Mouse (Mus musculus): ENCODE data around the gene Nrxn2.

Nrxn2 gene

DNA sequence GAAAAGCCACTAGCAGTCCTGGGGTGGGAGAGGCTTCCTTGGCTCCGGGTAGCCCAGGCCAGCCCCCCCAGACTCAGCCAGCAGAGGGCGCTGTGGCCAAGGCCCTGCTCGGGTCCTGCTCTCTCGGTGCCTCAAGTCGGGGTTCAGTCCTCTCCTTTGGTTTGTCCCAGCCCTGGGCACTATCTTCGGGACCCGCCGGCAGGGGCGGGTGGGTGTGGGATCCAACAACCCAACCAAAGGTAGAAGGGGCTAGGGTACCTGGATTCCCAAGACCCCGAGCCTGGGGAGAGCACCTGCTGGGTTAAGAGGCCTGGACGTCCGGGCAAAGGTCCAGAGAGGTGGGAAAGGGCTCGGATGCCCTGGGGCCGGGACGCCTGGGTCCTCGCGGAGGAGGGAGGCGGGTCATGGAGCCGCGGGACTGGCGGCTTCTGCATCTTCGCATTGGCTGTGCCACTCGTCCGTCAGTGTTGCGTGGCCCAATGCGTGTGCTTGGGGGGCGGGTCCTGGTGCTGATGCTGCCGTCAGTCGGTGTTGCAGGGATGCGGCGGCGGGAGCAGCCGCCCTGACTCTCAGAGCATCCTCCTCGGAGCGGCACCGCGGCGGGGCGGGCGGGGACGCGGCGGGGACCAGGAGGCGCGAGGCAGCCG, at the start of gene Nrxn2:
Gene Nrxn2, plus strand, starts transcription at position 499 of the 647 bp plus-strand sequence.
- peak; percentile 68 for DNase-seq (ENCODE audit: low spot score)

DNA sequence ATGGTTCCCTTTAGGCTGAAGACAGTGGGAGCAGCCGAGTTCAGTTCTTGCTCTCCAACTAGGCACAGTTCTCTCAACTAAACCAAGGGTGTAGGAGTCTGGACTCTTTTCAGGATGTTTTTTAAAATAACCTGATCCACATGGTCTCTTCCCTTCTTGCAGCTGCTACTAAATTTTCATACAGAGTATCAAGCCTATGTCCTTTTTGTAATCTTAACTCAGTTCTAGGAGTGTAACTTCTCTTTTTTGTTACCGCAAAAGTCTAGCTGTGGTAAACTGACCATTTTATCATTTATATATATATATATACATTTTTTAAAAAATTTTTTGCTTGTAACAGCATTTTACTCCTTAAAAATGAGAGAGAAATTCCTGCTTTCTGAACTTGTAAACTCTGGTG, 48.4 kb upstream of the Nrxn2 start:
- DNase-seq (ENCODE audit: low spot score) = no peak

DNA sequence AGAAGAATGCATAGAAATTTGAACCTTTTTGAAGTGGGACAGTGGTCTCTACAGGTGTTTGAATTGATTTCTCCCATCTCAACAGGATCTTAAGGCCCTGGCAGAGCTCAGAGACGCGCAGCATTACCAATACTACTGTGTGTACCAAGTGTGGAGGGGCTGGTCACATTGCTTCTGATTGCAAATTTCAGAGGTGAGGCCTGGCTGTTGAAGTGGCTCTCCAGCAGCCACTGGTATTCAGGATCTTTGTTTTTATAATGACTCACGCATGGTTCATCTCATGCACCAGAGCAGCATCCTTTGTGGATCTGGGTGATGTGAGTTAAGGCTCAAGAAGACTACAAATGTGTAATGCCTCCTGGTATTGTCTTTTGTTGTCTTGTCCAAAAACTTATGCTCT, 46.1 kb upstream of the Nrxn2 start:
- no peak for DNase-seq (ENCODE audit: low spot score)

DNA sequence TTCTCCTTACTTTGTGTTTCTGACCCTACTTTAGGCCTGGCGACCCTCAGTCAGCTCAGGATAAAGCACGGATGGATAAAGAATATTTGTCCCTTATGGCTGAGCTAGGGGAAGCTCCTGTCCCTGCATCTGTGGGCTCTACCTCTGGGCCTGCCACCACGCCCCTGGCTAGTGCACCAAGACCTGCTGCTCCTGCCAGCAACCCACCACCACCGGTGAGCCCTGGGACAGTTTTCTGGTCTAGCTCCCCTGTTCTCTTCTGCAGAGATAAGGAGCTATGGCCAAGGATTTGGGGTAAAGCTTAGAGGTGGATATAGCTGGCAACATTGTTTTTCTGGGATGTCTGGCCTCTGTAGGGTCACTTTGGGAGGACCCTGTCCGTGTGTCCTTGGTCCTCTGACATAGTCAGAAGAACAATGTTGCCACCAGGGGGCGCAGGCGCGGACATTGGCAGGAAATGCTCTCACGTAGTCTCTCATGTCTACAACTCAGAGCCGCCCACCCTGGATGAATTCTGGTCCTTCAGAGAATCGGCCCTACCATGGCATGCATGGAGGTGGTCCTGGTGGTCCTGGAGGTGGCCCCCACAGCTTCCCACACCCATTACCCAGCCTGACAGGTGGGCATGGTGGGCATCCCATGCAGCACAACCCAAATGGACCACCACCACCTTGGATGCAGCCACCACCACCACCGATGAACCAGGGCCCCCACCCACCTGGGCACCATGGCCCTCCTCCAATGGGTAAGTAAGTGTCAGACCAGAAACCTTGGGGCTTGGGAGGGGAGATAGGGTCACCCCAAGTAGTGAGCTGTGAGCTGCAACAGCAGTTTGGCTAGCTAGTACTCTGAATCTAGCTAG, 44.8 kb upstream of the Nrxn2 start:
- DNase-seq (ENCODE audit: low spot score) = peak; percentile 66

DNA sequence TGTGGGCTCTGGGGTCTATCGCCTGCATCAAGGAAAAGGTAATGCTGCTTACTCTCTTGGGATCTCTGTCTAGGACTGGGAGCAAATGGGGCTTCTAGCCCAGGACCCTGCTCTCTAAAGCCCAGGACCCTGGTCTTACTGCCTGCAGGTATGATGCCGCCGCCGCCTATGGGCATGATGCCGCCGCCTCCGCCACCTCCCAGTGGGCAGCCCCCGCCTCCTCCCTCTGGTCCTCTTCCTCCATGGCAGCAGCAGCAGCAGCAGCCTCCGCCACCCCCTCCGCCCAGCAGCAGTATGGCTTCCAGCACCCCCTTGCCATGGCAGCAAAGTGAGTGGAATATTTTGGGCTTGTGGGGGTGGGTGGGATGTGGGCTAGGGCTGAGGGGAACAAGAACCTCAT, 44.0 kb upstream of the Nrxn2 start:
- no peak for DNase-seq (ENCODE audit: low spot score)

DNA sequence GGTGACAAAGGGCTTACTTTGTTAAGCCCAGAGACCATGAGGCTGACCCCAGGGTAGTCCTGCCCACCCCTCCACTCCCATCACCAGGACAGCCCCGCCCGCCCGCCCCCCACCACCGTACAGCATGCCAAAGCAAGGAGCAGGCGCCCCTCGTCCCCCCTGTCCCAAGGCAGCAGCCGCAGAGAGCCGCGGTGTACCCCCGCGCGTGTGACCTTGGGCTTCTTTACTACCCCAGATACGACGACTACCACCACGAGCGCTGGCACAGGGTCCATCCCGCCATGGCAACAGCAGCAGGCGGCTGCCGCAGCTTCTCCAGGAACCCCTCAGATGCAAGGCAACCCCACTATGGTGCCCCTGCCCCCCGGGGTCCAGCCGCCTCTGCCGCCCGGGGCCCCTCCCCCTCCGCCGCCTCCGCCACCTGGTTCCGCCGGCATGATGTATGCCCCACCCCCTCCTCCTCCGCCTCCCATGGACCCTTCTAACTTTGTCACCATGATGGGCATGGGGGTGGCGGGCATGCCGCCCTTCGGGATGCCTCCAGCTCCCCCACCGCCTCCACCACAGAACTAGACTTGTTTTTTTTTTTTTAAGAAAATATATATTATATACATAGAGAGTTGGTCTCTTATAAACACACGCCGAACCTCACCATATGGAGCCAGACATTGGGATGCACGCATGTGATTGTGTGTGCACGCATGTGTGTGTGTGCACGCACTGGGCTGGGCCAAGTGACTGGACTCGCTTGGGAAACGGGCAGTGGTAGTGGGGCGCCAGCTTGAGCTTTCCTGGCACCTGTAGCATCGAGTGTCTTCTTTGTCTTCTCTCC, 42.9 kb upstream of the Nrxn2 start:
- no peak for DNase-seq (ENCODE audit: low spot score)

DNA sequence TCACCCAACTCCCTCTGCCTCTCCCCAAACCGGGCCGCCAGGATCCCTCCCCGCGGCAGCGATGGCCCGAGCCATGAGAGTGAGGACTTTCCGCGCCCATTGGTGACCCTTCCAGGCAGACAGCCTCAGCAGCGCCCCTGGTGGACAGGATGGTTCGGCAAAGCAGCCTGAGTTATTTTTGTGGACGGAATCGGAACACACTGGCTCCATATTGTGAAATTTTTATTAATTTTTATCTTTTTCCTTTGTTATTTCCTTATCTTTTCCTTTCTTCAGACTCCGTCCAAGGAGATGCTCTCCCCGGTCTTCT, 42.3 kb upstream of the Nrxn2 start:
- DNase-seq (ENCODE audit: low spot score) = no peak

DNA sequence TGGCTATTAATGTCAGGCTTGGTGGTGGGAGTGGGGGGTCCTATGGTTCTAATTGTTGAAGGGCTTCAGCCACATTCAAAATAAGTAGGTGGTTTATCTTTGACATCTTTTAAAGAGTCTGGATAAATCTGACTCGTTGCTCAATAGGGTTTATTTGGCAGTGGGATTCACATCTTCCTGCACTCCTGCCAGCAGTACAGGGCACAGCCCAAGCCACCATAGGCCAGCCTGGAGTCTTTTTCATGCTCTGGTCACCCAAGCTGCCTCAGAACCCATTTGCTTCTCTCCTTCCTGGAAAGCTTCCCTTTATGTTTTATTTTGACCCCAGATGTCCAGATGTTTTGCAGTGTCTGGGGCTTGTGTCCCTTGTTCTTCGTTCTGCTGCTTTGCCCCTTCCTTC, 41.9 kb upstream of the Nrxn2 start:
- DNase-seq (ENCODE audit: low spot score) = no peak

DNA sequence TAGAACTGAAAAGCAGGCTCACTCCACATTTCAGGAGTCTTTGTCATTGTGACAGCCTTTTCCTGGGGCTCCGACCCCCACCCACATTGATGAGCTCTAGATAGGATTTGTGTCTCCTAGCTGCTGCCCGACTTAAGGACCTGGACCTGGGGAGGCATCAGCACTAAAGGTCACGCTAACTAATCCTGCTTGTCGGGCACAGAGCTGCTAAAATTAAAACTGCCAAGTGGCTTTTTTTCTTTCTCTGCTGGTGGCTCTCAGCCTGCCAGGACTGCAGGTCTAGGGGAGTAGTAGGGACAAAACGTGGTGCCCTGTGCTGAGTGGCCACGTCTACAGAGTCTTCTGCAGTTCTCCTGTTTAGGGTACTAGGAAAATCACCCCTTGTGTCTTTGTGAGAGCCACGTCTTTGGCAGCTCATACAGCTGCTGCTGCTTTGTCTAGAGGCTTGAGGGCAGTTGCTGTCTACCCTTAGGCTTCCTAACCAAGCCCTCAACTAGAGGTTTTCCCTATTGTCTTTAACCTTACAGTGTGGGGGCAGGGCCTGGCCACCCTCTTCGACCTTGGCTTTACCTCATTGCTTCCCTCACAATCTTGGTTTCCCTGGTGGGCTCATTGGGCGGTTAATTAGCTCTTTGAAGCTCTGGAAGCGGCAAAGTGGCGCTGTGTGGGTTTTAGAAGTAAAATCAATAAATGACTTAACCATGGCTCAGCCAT, 41.0 kb upstream of the Nrxn2 start:
- no peak for DNase-seq (ENCODE audit: low spot score)

DNA sequence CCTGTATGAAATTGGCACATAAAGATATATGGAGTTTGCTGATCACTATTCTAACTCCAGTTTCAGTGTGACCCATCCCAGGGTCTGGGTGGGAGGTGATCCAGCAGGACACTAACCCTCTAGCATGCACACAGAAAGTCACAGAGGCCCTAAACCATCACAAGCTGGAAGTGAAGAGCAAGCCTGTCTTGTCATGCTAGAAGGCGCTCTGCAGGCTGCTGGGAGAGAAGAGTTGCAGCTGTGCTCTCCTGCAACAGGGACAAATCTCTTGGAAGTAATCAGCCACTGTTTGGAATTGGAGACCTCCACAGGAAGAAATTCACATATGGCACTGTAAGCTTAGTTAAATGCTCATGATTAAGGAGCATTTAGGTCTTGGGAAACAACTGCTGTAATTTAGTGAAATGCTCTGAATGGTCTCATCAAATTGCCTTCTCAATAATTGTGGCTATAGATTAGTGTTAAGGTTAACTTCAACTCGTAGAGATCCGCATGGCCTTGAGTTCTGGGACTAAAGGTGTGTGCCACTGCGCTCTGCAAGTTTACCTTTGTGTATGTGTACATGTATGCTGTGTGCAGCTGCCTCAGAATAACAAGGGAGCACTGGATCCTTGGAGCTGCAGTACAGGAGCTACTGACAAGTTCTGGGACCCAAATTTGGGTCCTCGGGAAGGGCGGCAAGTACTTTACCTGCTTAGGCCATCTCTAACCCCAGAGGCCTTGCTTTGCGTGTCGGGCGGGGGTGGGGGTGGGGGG, 37.9 kb upstream of the Nrxn2 start:
- DNase-seq (ENCODE audit: low spot score) = no peak

DNA sequence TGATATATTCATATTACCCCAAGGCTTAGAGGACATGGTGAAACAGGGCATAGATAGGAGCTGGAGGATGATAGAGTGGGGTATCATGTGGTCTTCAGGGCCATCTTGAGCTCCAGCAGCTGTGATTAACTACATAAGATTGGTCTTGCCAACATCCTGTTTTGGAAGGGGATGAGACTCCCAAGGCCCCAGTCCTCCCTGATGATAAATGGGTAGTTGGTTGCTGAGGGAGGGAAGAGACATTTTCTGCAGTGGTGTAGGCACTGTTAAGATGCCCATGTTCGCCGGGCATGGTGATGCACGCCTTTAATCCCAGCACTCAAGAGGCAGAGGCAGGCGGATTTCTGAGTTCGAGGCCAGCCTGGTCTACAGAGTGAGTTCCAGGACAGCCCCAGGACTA, 37.3 kb upstream of the Nrxn2 start:
- no peak for DNase-seq (ENCODE audit: low spot score)

DNA sequence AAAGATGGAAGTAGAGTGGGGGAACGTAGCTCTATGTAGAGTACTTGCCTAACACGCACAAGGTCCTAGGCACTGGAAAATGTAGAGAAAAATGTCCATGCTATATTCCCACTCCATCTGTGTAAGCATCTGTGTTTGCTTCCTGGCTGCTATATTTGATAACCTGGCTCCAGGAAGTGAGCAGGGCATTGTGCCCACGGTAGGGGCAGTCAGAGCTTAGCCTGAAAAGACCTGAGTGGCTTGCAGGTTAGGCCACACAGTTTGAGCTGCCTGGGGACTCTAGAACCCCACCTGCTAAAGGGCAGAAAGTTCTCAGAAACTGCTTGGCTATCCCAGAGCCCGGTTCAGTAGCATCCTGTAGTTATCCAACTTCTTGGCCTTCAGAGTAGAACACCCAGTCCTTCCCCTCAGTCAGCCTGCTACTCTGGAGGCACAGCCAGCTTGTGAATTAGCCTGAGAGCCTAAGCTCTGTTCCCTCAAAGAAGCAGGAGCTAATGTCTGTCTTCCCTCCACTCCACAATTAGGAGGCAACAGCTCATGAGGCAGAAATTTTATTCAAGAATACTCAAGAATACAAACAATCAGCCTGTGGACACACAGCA, 36.1 kb upstream of the Nrxn2 start:
- no peak for DNase-seq (ENCODE audit: low spot score)

DNA sequence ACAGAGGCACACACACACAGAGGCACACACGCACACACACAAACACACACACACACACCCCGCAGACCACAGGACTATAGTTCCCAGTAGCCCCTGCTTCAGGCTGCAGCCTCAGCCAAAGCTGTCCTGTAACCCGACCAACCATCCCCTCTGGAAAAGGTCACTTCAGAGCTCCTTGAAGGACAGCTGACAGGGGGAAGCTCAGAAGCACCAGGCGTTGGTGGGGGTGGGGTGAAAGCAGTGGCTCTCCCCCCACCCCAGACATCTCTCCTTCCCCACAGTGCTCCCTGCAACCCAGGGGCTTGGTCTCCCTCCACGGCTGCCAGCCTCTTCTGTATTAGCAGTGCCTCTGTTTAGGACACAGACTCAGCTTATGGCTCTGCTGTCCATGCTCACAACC, 35.1 kb upstream of the Nrxn2 start:
- DNase-seq (ENCODE audit: low spot score) = no peak

DNA sequence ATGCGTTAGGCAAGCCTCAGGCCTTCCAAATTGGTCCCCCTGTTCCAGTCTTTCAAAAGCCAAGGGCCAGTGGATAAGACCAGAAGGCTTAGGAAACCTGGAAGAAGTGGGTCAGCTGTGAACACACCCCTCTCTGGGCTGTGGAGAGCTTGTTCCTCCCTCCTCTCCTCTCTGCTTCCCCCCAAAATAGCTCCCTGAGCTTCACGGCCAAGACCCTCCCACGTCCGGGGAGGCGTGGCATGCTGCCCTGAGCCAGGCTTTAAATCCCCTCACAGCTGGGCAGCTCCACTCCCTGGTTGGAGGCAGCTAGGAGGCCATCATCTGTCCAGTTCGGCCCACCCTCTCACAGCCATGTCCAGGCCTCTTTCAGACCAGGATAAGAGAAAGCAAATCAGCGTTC, 34.4 kb upstream of the Nrxn2 start, which contains the start of gene Pygm:
Gene Pygm, plus strand, starts transcription at position 272 of the 400 bp plus-strand sequence.
- DNase-seq (ENCODE audit: low spot score) = no peak

DNA sequence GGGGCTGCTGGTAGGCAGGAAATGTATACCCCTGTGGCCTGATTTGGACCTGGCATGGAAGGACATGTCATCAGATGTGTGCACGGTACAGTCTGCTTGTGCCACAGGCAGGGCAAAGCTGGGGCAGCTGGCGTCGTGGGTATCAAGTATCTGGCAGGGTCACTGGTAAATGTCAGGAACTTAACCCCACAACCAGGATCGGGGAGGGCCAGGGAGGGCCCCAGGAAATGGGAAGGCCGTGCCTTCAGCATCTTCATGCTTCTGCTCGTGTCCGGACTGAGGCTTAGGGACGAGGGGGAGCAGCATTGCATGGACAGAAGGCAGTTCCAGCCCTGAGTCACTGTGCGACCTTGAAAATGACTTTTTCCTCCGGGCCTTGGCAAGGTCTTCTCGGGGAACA, 33.6 kb upstream of the Nrxn2 start:
- DNase-seq (ENCODE audit: low spot score) = no peak

DNA sequence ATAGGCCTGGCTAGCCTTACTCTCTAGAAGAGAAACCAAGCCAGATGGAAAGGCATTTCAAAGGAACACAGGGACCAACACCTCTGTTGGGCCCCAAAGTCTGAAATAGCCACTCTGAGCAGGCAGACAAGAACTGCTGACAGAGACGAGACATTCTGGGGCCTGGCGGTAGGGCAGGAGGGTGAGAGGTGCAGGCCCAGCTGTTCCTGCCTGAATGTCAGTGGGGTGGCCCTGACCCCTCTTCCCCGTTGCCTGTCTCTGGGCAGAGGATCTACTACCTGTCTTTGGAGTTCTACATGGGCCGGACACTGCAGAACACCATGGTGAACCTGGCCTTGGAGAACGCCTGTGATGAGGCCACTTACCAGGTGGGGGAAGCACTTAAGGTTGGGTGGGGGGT, 33.1 kb upstream of the Nrxn2 start:
- no peak for DNase-seq (ENCODE audit: low spot score)

DNA sequence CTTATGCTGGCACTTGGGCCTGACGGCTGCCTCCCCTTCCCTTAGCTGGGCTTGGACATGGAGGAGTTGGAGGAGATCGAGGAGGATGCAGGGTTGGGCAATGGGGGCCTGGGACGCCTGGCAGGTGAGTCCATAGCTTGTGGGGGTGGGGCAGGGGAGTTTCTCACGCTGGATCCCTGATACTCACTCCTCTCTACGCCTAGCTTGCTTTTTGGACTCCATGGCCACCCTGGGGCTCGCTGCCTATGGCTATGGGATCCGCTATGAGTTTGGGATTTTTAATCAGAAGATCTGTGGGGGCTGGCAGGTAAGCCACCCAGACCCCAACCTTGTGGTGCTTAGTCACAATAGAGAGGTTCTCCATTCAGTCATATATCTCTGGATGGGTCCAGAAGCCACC, 32.7 kb upstream of the Nrxn2 start:
- no peak for DNase-seq (ENCODE audit: low spot score)

DNA sequence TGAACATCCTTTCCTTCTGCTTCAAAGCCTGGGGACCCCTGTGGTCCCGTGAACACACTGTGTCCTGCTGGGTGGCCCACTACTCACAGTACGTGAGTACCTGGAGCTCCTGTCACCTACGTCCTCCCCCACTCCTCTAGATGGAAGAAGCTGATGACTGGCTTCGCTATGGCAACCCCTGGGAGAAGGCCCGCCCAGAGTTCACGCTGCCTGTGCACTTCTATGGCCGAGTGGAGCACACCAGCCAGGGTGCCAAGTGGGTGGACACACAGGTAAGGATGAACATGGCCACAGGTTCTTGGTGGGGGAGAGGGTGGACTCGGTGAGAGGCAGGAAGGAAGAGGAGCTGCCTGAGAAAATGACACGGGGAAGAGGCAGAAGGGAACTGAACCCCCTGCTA, 32.3 kb upstream of the Nrxn2 start:
- no peak for DNase-seq (ENCODE audit: low spot score)

DNA sequence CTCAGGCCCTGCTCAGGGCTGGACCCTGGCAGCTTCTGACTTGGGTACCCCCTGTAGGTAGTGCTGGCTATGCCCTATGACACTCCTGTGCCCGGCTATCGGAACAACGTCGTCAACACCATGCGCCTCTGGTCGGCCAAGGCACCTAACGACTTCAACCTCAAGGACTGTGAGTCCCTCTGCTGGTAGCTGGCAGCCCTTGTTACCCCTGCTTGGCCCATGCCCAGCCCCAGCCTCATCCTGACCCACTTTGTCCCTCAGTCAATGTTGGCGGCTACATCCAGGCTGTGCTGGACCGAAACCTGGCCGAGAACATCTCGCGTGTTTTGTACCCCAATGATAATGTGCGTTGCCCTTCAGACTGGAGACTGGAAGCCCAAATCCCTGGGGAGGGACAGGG, 30.5 kb upstream of the Nrxn2 start:
- no peak for DNase-seq (ENCODE audit: low spot score)

DNA sequence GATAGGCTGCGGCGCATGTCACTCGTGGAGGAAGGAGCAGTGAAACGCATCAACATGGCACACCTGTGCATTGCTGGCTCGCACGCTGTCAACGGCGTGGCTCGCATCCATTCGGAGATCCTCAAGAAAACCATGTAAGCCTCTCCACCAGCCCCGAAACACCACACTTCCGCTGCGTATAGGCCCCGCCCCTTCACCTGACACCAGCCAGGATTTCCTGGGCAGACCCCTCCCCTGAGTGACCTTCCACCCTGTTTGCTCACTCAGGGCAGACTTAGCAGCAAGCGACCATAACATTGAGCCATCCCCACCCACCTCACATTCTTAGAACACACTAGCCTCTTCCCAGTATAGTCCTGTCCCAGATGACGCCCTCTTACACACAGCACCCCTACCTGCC, 28.7 kb upstream of the Nrxn2 start:
- DNase-seq (ENCODE audit: low spot score) = no peak

DNA sequence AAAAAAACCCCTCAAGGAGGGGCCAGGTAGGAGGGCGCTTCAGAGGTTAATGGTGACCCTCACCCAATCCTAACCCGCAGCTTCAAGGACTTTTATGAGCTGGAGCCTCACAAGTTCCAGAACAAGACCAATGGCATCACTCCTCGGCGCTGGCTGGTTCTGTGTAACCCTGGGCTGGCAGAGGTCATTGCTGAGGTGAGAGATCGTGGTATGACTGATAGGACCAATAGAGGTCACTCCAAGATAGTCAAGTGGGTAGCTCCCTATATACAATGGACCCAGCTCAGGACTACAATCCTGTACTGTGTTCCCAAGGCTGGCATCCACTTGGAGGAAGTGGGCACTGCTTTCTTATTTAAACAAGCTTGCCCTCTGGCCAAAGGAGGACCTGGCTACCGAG, 28.3 kb upstream of the Nrxn2 start:
- DNase-seq (ENCODE audit: low spot score) = no peak
